Mouse (Mus musculus) heart, postnatal 14 days (tissue): ENCODE data around the gene Ccdc80. TPM values are rescaled to one million over a fixed set of nuclear protein-coding genes. Genes with fewer than 3 reads are reported as not detected.

Experiments used
- DNase-seq, 2 experiments: peaks; one replicate each; pipeline ENCODE4 v3.0.0; 2021 to 2022
- intact Hi-C: fragments of 180-260 bp; cut with DNase I; formaldehyde crosslinking; loops from one replicate; pipeline ENCODE4 v1.15.1; 2025
- long read RNA-seq, 2 experiments: library from polyadenylated mRNA; stranded (forward); transcript quantifications; one replicate each; pipeline ENCODE4 v2.0.0; 2021
- total RNA-seq, 2 experiments: library from RNA; stranded (reverse); gene quantifications; 2 replicates each; pipeline ENCODE4 v1.2.3; 2021

Gene Ccdc80
- 100 to 1,000 TPM in 1 of 2 experiments, 10 to 100 TPM in 1; 95.7 to 117 TPM for total RNA-seq
- long read RNA-seq, experiment 1, full-length matches to known transcripts: 55 of 71 reads
- long read RNA-seq, experiment 1, partial matches to known transcripts: 15 of 71 reads
- long read RNA-seq, experiment 1, other reads (novel, unspliced or antisense): 1 of 71 reads
- long read RNA-seq, experiment 2, full-length matches to known transcripts: 85 of 106 reads
- long read RNA-seq, experiment 2, partial matches to known transcripts: 20 of 106 reads
- long read RNA-seq, experiment 2, other reads (novel, unspliced or antisense): 1 of 106 reads

DNA sequence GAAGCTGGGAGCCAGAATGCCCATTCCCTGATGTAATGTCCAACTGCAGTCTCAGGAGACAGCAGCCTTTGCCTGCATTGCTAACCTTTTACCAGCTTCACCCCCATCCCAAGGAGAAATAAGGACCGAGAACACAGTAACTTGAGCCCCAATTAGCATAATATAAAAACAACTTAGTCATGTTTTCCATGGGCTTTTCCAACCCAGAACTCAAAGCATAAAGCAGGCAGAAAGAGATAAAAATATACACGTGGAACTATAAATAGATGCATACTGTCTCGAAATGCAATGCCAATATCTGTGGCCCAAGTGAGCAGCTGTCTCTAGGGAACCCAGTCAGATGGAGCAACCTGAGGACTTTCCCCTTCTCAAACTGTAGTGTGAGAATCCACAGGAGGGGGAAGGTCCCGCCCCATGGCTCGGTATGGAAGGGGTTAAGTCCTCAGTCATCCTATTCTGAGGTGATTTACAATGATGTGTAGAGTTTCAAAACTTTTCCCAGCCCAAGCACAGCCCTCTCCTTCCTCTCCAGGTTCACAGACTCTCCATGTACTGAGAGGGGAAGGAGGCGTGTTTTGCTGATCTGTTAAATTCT lies at the start of gene Ccdc80:
TSS of gene Ccdc80 (plus strand) at position 266 of the 595 bp plus-strand sequence.
- DNase-seq: peak; percentile 35 to 53
- intact Hi-C loops: loop anchor here (5.0 to 10.0 kb wide), 2 partner anchors 346 to 608 kb away; partner anchors contain the start of gene Gtpbp8

DNA sequence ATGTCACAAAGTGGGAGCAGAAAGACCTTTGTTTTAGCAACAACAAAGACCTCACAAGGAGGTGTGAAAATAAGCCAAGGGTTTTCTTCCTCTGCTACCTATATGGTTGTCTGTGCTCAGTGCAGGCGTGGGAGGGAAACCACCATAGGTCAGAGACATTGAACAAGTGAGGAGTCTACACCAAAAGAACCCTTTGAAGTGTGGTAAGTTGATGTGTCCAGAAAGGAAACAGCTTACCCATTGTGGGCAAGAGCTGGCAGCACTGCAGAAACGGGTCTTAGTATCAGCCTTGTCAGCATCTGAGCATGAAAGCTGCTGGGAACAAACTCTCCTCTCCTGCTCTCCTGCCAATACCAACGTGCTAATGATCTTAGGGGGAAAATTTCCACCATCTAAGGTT lies 48.4 kb upstream of the Ccdc80 start:
- no peak for DNase-seq
- intact Hi-C loops: no loop called here

DNA sequence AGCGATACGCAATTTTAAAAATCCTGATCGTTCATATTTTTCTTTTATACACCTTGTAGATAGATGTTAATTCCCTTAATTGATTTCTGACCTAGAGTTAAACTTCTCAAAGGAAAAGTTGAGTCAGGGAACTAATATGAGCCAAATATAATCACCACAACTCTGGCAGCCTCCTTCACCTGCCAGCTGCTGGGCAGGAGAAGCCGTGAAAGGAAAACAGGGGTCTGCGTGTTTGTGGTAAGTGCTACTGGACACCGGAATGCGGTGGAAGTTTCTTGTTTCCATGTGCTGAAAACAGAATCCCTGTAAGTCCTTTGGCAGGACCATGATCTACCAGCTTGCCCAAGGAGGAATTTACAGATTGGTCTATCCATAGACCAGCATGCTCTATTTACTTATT lies 36.0 kb upstream of the Ccdc80 start:
- DNase-seq: no peak
- intact Hi-C loops: no loop called here

- DNase-seq: no peak
- intact Hi-C loops: no loop called here
Measured at GRCm38 (mm10) chr16:45057922-45058321, 35.3 kb upstream of the Ccdc80 start.

DNA sequence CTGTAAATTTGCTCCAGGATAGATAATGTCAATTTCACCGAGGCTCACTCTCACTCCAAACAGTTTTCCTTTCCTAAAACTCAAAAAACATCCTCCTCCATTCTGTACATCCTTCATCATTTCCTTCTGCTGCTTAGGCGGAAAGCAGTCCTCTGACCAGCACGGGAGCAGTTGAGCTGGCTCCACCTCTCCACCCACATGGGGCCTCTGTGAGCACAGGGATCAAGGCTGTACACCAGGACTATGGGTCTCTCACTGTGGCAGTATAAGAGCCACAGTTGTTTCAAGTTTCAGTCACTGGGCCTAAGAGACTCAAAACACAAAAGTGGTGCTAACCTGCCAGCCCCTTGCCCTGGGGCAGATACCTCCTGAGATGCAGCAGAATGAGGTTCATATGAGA lies 32.1 kb upstream of the Ccdc80 start:
- peak in 1 of 2 experiments; percentile 31 for DNase-seq
- intact Hi-C loops: no loop called here

GRCm38 (mm10) chr16:45070383-45071083 lies 22.7 kb upstream of the Ccdc80 start:
- DNase-seq: peak; percentile 69 to 71
- intact Hi-C loops: no loop called here

DNA sequence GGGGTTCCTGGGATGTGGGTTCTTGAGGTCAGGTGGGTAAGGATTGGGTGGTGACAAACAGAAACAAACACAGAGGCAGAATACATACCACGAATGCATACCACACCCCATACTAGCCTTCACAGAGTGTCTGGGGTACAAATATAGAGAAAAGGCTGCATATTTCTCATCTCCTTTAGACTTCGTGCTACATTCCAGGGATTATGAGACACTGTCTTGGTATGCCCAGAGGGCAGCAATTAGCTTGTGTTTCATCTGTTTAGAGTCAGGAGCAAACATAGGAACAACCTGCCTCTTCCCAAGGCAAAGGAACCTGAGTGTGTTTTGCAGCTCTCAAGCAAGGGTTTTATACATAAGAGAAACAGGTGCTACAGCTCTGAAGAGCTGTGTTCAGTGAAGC lies 21.8 kb upstream of the Ccdc80 start:
- no peak for DNase-seq
- intact Hi-C loops: no loop called here

GRCm38 (mm10) chr16:45077517-45078080 lies 15.6 kb upstream of the Ccdc80 start:
- DNase-seq: no peak
- intact Hi-C loops: no loop called here

GRCm38 (mm10) chr16:45079322-45079721 lies 13.9 kb upstream of the Ccdc80 start:
- no peak for DNase-seq
- intact Hi-C loops: no loop called here

DNA sequence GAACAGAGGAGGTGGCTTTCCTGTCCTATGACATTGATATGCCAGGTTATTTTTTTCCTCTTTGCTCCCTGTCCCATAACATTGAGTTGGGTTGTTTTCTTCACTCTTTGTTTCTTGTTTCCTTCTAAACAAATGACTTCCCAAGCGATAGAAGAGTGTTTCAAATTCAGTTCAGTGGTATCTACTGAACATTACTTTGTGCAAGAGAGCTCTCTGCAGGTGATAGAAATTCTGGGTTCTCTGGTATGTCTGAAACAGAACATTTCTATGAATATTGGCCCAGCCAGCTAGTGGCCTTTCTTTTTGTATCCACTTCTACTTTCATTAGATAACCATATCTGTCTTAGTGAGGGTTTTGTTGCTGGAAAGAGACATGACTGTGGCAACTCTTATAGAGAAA lies 4.4 kb upstream of the Ccdc80 start:
- DNase-seq: no peak
- intact Hi-C loops: loop anchor here (5.0 kb wide), 1 partner anchor 127 kb away; no protein-coding TSS in a partner anchor

GRCm38 (mm10) chr16:45090005-45090404 lies 3.2 kb upstream of the Ccdc80 start:
- intact Hi-C loops: loop anchor here (1.0 to 10.0 kb wide), 4 partner anchors 321 to 605 kb away; partner anchors contain the start of gene Gtpbp8
- DNase-seq: peak; percentile 80 to 89

DNA sequence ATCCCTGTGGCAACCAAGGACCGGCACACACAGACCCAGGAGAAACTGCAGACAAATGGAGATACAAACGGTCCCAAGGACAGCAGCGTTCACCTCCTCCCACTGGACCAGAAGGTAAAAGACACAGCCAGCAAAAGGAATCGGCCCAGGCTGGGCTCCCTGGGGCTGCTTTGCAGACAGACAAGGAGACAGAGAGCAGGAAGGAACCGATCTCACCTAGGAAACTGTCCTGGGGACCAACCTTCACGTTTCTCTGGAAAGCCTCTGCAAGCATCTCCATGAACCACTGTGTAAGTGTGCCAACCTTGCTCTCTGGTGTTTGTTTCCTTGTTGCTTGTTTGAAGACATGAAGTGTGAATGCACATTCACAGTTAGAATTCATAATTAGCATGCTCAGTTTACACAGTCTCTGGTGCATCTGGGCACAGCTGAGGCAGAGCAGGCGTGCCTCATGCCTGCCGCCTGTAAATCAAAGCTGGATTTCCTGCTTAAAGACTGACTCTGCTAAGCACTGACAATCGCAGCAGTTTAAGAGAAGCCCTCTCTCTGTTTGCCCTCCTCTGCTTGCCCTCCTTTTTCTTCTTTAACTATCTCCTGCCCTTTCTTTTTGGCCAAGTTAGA lies 1.0 kb downstream of the Ccdc80 start:
- DNase-seq: peak in 1 of 2 experiments; percentile 29
- intact Hi-C loops: loop anchor here (5.0 to 10.0 kb wide), 2 partner anchors 347 to 609 kb away; partner anchors contain the start of gene Gtpbp8

- intact Hi-C loops: loop anchor here (10.0 kb wide), 1 partner anchor 610 kb away; no protein-coding TSS in a partner anchor
- DNase-seq: no peak
Measured at GRCm38 (mm10) chr16:45095030-45095429, 1.8 kb downstream of the Ccdc80 start.

- DNase-seq: no peak
- intact Hi-C loops: loop anchor here (10.0 kb wide), 1 partner anchor 611 kb away; no protein-coding TSS in a partner anchor
Measured at GRCm38 (mm10) chr16:45095561-45096482, 2.6 kb downstream of the Ccdc80 start.

GRCm38 (mm10) chr16:45097467-45097866 lies 4.3 kb downstream of the Ccdc80 start:
- intact Hi-C loops: loop anchor here (10.0 kb wide), 1 partner anchor 613 kb away; no protein-coding TSS in a partner anchor

GRCm38 (mm10) chr16:45098186-45098885 lies 5.1 kb downstream of the Ccdc80 start:
- intact Hi-C loops: loop anchor here (10.0 kb wide), 1 partner anchor 614 kb away; no protein-coding TSS in a partner anchor
- DNase-seq: no peak

More at GRCm38 (mm10) chr16:45097467-45097866, 4.3 kb downstream of the Ccdc80 start:
- DNase-seq: no peak

- no peak for DNase-seq
- intact Hi-C loops: loop anchor here (10.0 kb wide), 1 partner anchor 614 kb away; no protein-coding TSS in a partner anchor
Measured at GRCm38 (mm10) chr16:45098886-45099210, 5.6 kb downstream of the Ccdc80 start.

GRCm38 (mm10) chr16:45100892-45101291 lies 7.7 kb downstream of the Ccdc80 start:
- intact Hi-C loops: no loop called here
- DNase-seq: peak in 1 of 2 experiments; percentile 60
